Mouse (Mus musculus) lung, adult 2 months (tissue): Measurements from ENCODE around the gene Snapc4.

Source experiments
- CTCF ChIP-seq: fragments of 200-500 bp; IDR thresholded peaks from 2 replicates; pipeline ENCODE4 v1.5.1; 2011; ENCODE audit warnings: mild to moderate bottlenecking, low read length, control low read depth; ENCODE audit not compliant: insufficient read depth
- POLR2A ChIP-seq: fragments of 200-500 bp; IDR thresholded peaks from 2 replicates; pipeline ENCODE4 v1.6.1; 2011; ENCODE audit warnings: low read depth, mild to moderate bottlenecking, control low read depth, low read length, borderline replicate concordance; ENCODE audit errors: extremely low read depth

DNA sequence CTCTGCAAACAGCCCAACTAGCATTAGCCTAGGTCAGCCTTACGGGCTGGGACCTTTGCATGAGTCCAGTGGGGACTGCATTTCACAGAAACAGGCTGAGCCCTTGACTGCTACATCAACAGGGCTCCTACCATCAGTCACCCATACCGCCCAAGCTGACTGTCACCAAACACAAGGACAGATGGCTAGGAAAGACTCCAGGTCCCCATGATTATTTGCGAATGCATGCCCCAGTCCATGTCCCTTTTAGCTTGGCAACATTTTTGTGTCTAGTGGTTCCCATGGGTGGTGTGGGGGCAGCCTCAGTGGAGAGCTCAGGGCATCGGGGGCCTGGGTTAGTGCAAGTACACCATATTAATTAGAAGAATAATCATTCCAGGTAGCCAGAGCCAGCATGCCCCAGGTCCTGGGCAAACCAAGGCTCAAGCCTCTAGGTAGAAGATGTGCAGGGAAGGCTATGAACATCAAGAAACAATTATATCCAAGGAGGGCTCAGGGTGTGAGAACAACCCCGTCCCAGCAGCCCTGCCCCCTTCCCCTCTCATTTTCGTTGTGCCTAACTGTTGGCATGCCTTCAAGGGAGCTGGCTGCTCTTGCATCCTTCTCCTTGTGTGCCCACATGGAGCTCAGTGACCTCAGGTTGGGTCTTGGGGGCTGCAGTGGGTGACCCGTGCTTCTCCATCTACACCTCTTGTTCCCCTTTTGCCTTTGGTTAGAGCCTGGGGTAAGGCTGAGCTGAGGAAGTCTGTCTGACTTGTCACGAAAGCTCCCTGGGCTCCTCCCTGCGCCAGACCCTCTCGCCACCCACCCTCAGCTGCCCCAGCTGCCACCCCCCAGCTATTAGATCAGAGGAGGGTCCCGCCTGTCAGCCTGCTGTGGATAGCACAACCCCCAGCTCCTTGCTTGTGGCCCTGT is 27.1 kb downstream of the Snapc4 start:
- TF ChIP-seq CTCF (no peak), POLR2A (no peak)
